Mouse (Mus musculus) G1E (cell line): ENCODE results near the gene Nod1. TPM values are rescaled to one million over a fixed set of nuclear protein-coding genes. Genes with fewer than 3 reads are reported as not detected.
A peak's percentile ranks its signal among the peaks of the same experiment; 100 is the strongest.

ENCODE experiments used
- ATAC-seq: 2 replicates; pipeline ENCODE4 v1.8.0; 2016; ENCODE audit warnings: mild to moderate bottlenecking; ENCODE audit not compliant: insufficient number of reproducible peaks, poor library complexity, low FRiP score, severe bottlenecking; ENCODE audit errors: extremely low read depth
- DNase-seq: peaks from one replicate; pipeline ENCODE4 v3.0.0; 2012; ENCODE audit warnings: low spot score
- H3K27me3 ChIP-seq: 2 replicates; pipeline ENCODE4 v1.6.1; 2012; ENCODE audit warnings: mild to moderate bottlenecking, low read length, inconsistent platforms; ENCODE audit not compliant: insufficient read depth
- H3K36me3 ChIP-seq: replicated peaks from 2 replicates; pipeline ENCODE3; 2012; ENCODE audit warnings: mild to moderate bottlenecking, inconsistent platforms
- H3K4me1 ChIP-seq: 2 replicates; pipeline ENCODE4 v1.6.1; 2012; ENCODE audit warnings: low read depth, low read length, inconsistent platforms, mixed read lengths; ENCODE audit not compliant: insufficient read depth
- H3K4me3 ChIP-seq: 2 replicates; pipeline ENCODE4 v1.5.1; 2012; ENCODE audit warnings: low read depth, mild to moderate bottlenecking, inconsistent platforms, low read length, moderate library complexity, mixed read lengths
- H3K9me3 ChIP-seq: replicated peaks from 2 replicates; pipeline ENCODE4 v1.6.1; 2012; ENCODE audit warnings: inconsistent platforms
- CTCF ChIP-seq: IDR thresholded peaks from 2 replicates; pipeline ENCODE4 v1.5.1; 2012; ENCODE audit warnings: low read depth, low read length, inconsistent platforms, mixed read lengths
- GATA1 ChIP-seq: IDR thresholded peaks from 2 replicates; pipeline ENCODE4 v1.6.1; 2012; ENCODE audit warnings: borderline replicate concordance, low read length, inconsistent platforms, mixed read lengths
- GATA2 ChIP-seq: IDR thresholded peaks from 2 replicates; pipeline ENCODE4 v1.6.1; 2012; ENCODE audit warnings: low read depth, low read length, inconsistent platforms, borderline replicate concordance
- POLR2AphosphoS5 ChIP-seq: IDR thresholded peaks from 2 replicates; pipeline ENCODE4 v1.6.1; 2012; ENCODE audit warnings: low read depth, low read length, inconsistent platforms; ENCODE audit not compliant: insufficient replicate concordance
- TAL1 ChIP-seq: conservative IDR thresholded peaks from 2 replicates; pipeline ENCODE4 v1.6.1; 2012; ENCODE audit warnings: low read depth, low read length, inconsistent platforms, mixed read lengths
- polyA plus RNA-seq: library from polyadenylated mRNA; stranded (reverse); fragments of >175 nt; gene quantifications from 2 replicates; pipeline ENCODE4 v1.2.3, GENCODE M21; 2012
- total RNA-seq, 2 experiments: library from RNA; stranded (forward) in 1 of 2; stranded (reverse) in 1 of 2; fragments of 200-1000 nt in 1 of 2; fragments of >200 nt in 1 of 2; fragmentation: Nextera tagmentation in 1 of 2; gene quantifications; 2 replicates each; pipeline ENCODE4 v1.2.3; 2014 to 2017

Nod1 gene
- total and polyA plus RNA-seq, 3 experiments, result 0.03 to 0.11 TPM; not detected in 1

DNA sequence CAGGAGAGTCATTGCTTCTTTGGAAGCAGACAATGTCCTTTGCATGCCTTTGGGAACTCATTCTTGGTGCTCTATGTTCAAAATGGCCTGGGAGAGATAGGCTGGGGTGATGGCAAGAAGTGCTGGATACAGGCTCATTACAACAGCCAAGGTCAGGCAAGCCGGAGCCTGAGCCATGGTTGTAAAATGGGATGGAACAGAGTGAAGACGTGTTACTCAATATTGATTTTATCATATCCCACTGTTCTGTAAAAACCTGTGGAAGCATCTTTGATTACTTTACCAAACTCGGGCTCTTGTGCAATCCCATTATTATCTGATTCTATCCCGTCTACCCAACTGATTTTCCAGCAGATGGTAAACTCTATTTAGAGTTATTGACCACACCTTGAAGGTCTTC is 28.9 kb upstream of the Nod1 start:
- no peaks in the 10 kb centered on the region for H3K9me3 ChIP-seq
- H3K4me1 ChIP-seq, result no peaks in the 10 kb centered on the region; the same call in 1 of the 2 replicates
- H3K36me3 ChIP-seq, result no peaks in the 10 kb centered on the region
- TF ChIP-seq POLR2AphosphoS5 (no peak), CTCF (no peak), TAL1 (no peak), GATA1 (no peak), GATA2 (no peak)
- ATAC-seq (no peak), DNase-seq (no peak)
- H3K27me3 ChIP-seq, result peaks cover 31% of the 10 kb centered on the region
- no peak overlapping the region for H3K4me3 ChIP-seq

DNA sequence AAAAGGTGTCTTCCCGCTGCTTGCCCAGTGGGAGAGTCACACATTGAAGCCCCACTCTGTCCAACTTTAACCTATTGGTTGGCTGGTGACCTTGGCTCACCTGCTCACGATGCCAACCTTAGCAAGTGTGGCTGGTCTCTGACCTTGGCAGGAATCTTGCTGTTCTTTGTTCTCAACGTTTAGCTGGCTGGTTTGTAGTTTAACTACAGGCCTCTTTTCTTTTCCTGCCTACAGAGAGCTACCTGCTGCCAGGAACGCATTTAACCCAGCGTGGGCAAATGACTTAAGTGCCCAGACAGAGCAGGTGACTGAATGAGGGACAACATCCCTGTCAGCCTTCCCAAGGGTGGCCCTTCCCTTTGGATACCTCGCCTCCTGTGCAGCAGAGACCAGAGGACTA is 25.3 kb upstream of the Nod1 start:
- no peak for ATAC-seq
- no peak for DNase-seq
- TF ChIP-seq TAL1 (no peak), GATA1 (no peak), CTCF (no peak), GATA2 (no peak), POLR2AphosphoS5 (no peak)

DNA sequence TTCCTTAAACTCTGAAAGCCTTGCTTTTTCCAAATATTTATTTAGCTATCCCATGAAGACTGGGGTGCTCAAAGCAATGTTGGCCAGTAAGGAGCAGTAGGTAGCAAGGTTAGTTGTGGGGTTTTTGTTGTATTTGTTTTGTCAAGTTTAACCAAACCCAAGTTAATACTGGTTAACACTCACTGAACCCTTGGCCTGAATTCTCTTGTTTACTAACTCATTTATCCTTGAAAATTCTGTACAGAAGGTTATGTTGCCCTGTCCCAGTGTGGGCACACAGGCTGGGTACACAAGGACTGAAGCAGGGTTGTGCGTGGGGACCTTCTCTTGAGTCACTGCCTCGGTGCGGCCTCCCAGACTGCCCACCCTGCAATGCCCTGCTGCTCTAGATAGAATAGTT is 23.9 kb upstream of the Nod1 start:
- no peak for DNase-seq
- Histone ChIP-seq H3K36me3 (no peaks in the 10 kb centered on the region), H3K9me3 (no peaks in the 10 kb centered on the region), H3K4me3 (no peak overlapping the region), H3K4me1 (peaks cover 19% of the 10 kb centered on the region), H3K27me3 (peaks cover 16% of the 10 kb centered on the region; the same call in 1 of the 2 replicates)
- ATAC-seq, result no peak
- TF ChIP-seq POLR2AphosphoS5 (no peak), CTCF (no peak), GATA1 (no peak), GATA2 (no peak), TAL1 (no peak)

More for the DNA sequence above, 25.3 kb upstream of the Nod1 start:
- H3K9me3 ChIP-seq, result no peaks in the 10 kb centered on the region
- peaks cover 23% of the 10 kb centered on the region; the same call in 1 of the 2 replicates for H3K27me3 ChIP-seq
- no peak overlapping the region for H3K4me3 ChIP-seq
- peaks cover 6% of the 10 kb centered on the region for H3K4me1 ChIP-seq
- no peaks in the 10 kb centered on the region for H3K36me3 ChIP-seq

DNA sequence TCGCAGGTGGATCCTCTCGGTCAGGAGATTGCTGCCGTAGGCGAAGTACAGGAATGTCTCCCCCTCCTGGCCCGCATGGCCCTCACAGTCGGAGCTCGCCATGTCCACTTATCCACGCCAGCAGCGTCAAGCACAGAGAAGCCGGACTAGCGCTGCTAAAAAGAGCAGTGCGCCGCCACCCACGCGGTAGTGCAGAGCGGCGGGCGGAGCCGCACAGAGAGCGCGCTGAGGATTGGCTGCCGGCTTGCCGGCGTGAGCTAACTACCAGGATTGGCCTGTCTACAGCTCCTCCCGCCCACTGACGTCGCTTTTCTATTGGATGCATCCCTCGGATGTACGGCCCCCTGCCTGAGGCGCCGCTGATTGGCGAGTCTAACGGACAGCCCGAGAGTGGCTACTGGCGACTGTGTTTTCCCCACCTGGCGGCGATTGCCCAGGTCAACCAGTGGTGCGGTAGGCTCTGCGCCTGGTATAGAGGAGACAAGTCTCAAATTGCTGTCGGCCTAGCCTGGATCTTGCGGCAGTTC is 20.4 kb upstream of the Nod1 start, which contains the start of gene Ggct:
Gene Ggct, minus strand, starts transcription at position 217 of the 527 bp plus-strand sequence.
- ATAC-seq (peak; percentile 96), DNase-seq (peak; percentile 94)
- no peaks in the 10 kb centered on the region for H3K9me3 ChIP-seq
- peaks cover 19% of the 10 kb centered on the region for H3K36me3 ChIP-seq
- H3K4me1 ChIP-seq, result peaks cover 32% of the 10 kb centered on the region
- peaks cover 5% of the 10 kb centered on the region; the same call in 1 of the 2 replicates for H3K27me3 ChIP-seq
- no peak for TF ChIP-seq GATA1
- no peak for TF ChIP-seq TAL1
- TF ChIP-seq GATA2, result no peak
- no peak for TF ChIP-seq CTCF
- peak within 1 kb of the TSS; percentile 85 for H3K4me3 ChIP-seq

DNA sequence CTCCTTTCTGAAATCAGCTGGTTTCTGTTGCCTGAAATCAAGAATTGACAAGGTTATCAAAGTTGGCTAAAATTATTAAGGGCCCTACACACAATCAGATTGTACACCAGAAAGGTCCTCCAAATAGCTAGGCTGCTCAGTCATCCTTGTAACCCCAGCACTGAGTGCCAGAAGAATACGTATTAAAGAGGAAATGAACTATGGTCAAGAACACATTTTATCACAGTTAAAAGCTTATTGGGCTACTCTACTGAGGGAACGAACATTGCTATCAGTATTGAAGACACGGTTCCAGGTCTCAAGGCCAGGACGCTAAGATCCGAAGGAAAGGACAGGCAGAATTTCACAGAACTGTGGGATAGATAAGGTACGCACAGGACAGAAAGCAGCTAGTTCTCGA is 19.7 kb upstream of the Nod1 start:
- TF ChIP-seq CTCF (no peak), TAL1 (no peak), GATA2 (no peak), POLR2AphosphoS5 (no peak), GATA1 (no peak)
- no peak for ATAC-seq

DNA sequence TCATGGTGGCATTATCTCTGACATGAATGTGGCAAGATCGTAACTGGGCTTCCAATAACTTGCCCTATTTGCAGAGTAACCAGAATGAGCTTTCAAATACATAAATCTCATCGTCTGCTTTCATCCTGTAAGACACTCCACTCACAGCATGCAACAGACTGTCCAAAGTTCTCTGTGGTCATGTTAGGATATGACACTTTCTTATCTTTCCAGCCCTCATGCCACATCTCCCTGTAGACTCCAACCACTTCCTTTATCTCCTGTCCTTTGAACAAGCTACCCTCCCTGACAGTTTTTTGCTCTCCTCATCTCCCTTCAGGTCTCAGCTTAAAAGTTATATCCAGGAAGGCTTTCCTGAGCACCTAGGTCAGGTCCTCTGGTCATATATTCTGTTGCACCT is 18.8 kb upstream of the Nod1 start:
- Histone ChIP-seq H3K9me3 (no peaks in the 10 kb centered on the region), H3K4me1 (peaks cover 32% of the 10 kb centered on the region), H3K27me3 (no peaks in the 10 kb centered on the region), H3K36me3 (peaks cover 26% of the 10 kb centered on the region), H3K4me3 (no peak overlapping the region)
- TF ChIP-seq TAL1 (peak; percentile 54), GATA1 (no peak)
- peak; percentile 30; the same call in 1 of the 2 replicates for ATAC-seq
- DNase-seq, result peak; percentile 43

More for the DNA sequence above, 19.7 kb upstream of the Nod1 start:
- peaks cover 22% of the 10 kb centered on the region for H3K36me3 ChIP-seq
- H3K4me1 ChIP-seq, result peaks cover 32% of the 10 kb centered on the region
- H3K9me3 ChIP-seq, result no peaks in the 10 kb centered on the region
- H3K27me3 ChIP-seq, result peaks cover 2% of the 10 kb centered on the region; the same call in 1 of the 2 replicates
- no peak for DNase-seq
- H3K4me3 ChIP-seq, result peak overlapping the region; percentile 85

DNA sequence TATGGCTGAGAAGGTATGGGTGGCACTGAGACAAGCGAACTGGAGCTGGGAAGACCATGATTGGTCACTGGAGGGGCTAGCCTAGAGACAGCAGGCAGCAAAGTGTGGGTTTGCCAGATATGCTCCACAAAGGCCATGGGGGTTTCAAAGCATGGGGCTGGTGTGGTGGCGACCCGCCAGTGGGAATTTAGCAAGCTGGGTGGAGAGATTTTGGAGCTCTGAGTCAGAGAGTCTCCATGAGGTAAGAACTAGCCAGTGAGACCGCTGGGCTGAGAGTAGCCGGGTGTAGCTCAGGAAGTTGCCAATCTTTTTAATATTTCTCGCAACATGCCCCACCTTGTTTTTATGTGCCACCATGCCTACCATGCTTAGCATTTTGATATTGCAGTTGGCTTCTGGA is 15.7 kb upstream of the Nod1 start:
- DNase-seq, result no peak
- H3K4me1 ChIP-seq, result peaks cover 29% of the 10 kb centered on the region
- H3K27me3 ChIP-seq, result no peaks in the 10 kb centered on the region
- no peak overlapping the region for H3K4me3 ChIP-seq
- no peaks in the 10 kb centered on the region for H3K9me3 ChIP-seq
- ATAC-seq, result no peak
- TF ChIP-seq GATA1 (no peak), GATA2 (no peak), POLR2AphosphoS5 (no peak), CTCF (no peak), TAL1 (no peak)
- H3K36me3 ChIP-seq, result peaks cover 53% of the 10 kb centered on the region
